ENCODE assay signal across 9 mouse cellular contexts in the genomic region with DNA sequence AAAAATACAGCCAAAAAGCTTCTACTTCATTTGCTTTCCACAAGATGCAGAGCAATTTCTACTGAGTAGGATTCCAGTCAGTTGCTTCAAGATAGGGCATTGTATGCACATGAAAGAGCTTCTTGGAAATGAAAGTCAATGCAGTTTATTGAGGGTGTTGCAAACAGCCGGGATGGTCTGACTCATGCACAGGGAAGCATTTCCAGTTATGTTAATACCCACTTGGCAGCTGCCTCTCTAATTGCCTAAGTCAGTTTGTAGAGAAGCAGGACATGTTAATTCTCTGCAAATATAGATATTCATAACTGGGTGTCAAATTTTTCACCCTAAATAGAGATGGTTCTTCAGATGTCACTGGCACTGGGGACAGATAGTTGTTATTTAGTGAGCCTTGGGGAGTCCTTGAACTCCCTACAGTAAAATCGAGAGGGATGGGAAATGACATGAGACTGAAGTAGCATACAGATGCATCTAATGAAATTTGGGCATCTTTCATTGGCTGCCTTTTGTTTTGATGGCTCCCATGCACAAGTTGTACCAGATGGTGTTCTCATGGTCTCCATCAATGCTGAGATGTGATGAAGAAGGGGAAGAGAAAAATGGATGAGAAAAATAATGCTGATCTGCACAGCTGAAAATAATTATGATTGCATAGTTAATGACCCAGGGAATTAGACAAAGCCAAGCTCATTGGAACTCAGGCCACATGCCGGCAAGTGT.
DNase-seq lines count a peak whose midpoint lies in the region; TF ChIP-seq lines count a peak whose summit lies in the region.
"Had no signal": no experiment of that assay in that cellular context is flagged by ENCODE, and none has a peak within 500 bp of the region (broad histone marks: within the 10 kb centered on the region; RNA-seq: fewer than 3 reads in every experiment).

No protein-coding gene starts in this region.

- no peak for TF ChIP-seq POLR2A in brain, embryonic 14.5 days (IDR thresholded peaks at IDR 0.05; ENCODE audit: borderline replicate concordance, extremely low read depth, insufficient read depth, insufficient read length, poor library complexity, severe bottlenecking)

- peak; percentile 19 for DNase-seq in left cerebral cortex, adult 11 months (ENCODE audit: low spot score)
- no peak for DNase-seq in left cerebral cortex, postnatal 4 days
- DNase-seq in brain, embryonic 14.5 days (ENCODE audit: low read depth): peak; percentile 73
- peak; percentile 10 for DNase-seq in fibroblast of lung, adult 2 months (ENCODE audit: low read depth)
- peak; percentile 22 to 73 for DNase-seq in layer of hippocampus, postnatal 14 days (ENCODE audit: low spot score in 2 of 2)
- no peak for DNase-seq in kidney, adult 18-20 months
- DNase-seq in gastrocnemius, postnatal 10 days: no peak
- DNase-seq in spleen, adult 12 weeks (ENCODE audit: low spot score): no peak
- DNase-seq: kidney, adult 11 months had no signal

- intact Hi-C loops in left cerebral cortex, postnatal 4 days (cut with DNase I): no loop called here

- no peak for TF ChIP-seq CTCF in brain, embryonic 14.5 days (IDR thresholded peaks at IDR 0.05; ENCODE audit: borderline replicate concordance, extremely low read depth, insufficient read depth, insufficient read length)

Comparison
In these comparisons a context has a peak if more than half of its experiments do, and no peak if none do; other contexts are left out.
1. DNase-seq: peak in left cerebral cortex, adult 11 months (single experiment), brain, embryonic 14.5 days (single experiment), fibroblast of lung, adult 2 months (single experiment) and layer of hippocampus, postnatal 14 days (2 of 2); none in left cerebral cortex, postnatal 4 days (single experiment), kidney, adult 18-20 months (single experiment), gastrocnemius, postnatal 10 days (single experiment) and spleen, adult 12 weeks (single experiment).